Mouse (Mus musculus) urinary bladder, postnatal 14 days (tissue): Measurements from ENCODE around the gene BC049352.

Source experiments
- DNase-seq: peaks from one replicate; pipeline ENCODE4 v3.0.0; 2021; ENCODE audit warnings: low spot score

The BC049352 gene

GRCm38 (mm10) chr9:45189661-45190174, 7.9 kb downstream of the BC049352 start:
- DNase-seq, result no peak

- DNase-seq, result no peak
These were observed 13.7 kb downstream of the BC049352 start for GRCm38 (mm10) chr9:45195468-45195867.

- DNase-seq, result no peak
These were observed 14.5 kb downstream of the BC049352 start for GRCm38 (mm10) chr9:45196125-45196830.

- DNase-seq, result no peak
These were observed 15.7 kb downstream of the BC049352 start for GRCm38 (mm10) chr9:45197549-45197948.

GRCm38 (mm10) chr9:45201319-45201947, 19.6 kb downstream of the BC049352 start:
- no peak for DNase-seq

GRCm38 (mm10) chr9:45202021-45202798, 20.4 kb downstream of the BC049352 start:
- no peak for DNase-seq

GRCm38 (mm10) chr9:45203797-45204410, 22.1 kb downstream of the BC049352 start, which contains the start of gene Tmprss4:
Gene Tmprss4 (minus strand): TSS chr9:45204092.
- peak; percentile 59 for DNase-seq

GRCm38 (mm10) chr9:45205143-45205542, 23.3 kb downstream of the BC049352 start:
- no peak for DNase-seq

- no peak for DNase-seq
These were observed 24.3 kb downstream of the BC049352 start for GRCm38 (mm10) chr9:45206121-45206520.

- no peak for DNase-seq
These were observed 25.4 kb downstream of the BC049352 start for GRCm38 (mm10) chr9:45207015-45207743.

- DNase-seq, result no peak
These were observed 30.2 kb downstream of the BC049352 start for GRCm38 (mm10) chr9:45212001-45212400.

- DNase-seq, result no peak
These were observed 33.8 kb downstream of the BC049352 start for GRCm38 (mm10) chr9:45215526-45216179.

- no peak for DNase-seq
These were observed 37.8 kb downstream of the BC049352 start for GRCm38 (mm10) chr9:45219644-45220043.

GRCm38 (mm10) chr9:45221567-45221966, 39.8 kb downstream of the BC049352 start:
- DNase-seq, result peak; percentile 96

GRCm38 (mm10) chr9:45229359-45229758, 47.6 kb downstream of the BC049352 start:
- DNase-seq, result no peak

GRCm38 (mm10) chr9:45235668-45236227, 53.9 kb downstream of the BC049352 start:
- no peak for DNase-seq

GRCm38 (mm10) chr9:45236744-45237143, 54.9 kb downstream of the BC049352 start:
- DNase-seq, result no peak

GRCm38 (mm10) chr9:45241397-45241796, 59.6 kb downstream of the BC049352 start:
- no peak for DNase-seq

- DNase-seq, result no peak
These were observed 63.6 kb downstream of the BC049352 start for GRCm38 (mm10) chr9:45245432-45245831.

GRCm38 (mm10) chr9:45246060-45246459, 64.3 kb downstream of the BC049352 start:
- DNase-seq, result no peak

GRCm38 (mm10) chr9:45247536-45247935, 65.7 kb downstream of the BC049352 start:
- DNase-seq, result no peak
